Mouse (Mus musculus): ENCODE measurements around the gene Hhatl.

DNA sequence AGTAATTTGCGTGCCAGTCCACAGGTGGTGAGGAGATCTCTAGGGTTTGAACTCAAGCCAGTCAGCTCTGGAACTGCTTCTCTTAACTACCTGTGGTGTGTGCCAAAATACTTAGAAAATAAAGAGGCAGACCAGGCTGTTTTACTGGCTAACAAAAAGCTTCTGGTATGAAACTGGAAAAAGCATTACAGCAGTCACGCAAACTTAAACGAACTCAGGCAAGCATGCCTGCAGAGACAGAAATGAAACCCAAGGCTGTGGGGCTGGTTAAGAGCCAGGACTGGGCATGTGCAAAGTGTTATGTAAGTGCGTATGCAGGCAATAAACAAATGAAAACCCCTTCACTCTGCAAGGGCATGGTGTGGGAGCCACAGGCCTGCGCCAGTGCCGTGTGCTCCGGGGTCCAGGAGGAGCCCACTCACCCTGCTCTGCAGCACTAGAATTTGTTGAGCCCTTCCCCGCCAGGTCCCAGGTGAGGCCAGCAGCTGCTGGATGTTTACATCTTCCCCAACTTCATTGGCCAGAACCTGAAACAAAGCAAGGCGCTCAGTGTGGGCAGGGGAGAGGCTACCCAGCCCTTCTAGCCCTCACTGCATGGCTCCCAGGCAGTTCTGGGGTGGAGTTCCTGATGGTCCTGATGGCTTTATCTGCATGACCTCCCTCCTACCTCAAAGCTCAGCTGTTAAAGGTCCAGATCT, 26.9 kb upstream of the Hhatl start:
- TF ChIP-seq CTCF (IDR thresholded peaks at IDR 0.05; ENCODE audit: borderline replicate concordance, extremely low read depth, insufficient read depth, insufficient read length) = no peak
- TF ChIP-seq POLR2A (IDR thresholded peaks at IDR 0.05; ENCODE audit: borderline replicate concordance, extremely low read depth, insufficient read depth, insufficient read length, poor library complexity, severe bottlenecking) = no peak

All from brain, embryonic 14.5 days (tissue).